ENCODE assay signal across 12 mouse cellular contexts in the genomic region with DNA sequence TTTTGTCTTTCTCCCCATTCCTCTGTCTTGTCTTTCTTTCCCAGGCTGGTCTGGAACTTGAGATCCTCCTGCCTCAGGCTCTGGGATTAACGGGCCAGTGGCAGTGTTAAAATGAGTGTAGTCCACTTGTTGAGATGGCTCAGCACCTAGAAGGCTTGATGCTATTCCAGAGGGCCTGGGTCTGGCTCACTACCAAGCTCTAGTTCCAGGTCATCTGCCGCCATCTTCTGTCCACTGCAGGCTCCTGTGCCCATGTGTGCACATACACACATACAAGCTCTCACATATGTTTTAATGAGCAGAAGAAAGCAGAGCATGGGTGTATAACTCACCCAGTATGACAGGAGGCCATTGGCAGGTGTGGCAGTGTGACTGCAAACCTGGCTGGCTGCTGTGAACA. TPM values are rescaled to one million over a fixed set of nuclear protein-coding genes. Genes with fewer than 3 reads are reported as not detected.
A peak's percentile ranks its signal among the peaks of the same experiment; 100 is the strongest.
DNase-seq lines count a peak whose midpoint lies in the region; ATAC-seq lines count a peak whose summit lies in the region.
"Had no signal": no experiment of that assay in that cellular context is flagged by ENCODE, and none has a peak within 500 bp of the region (broad histone marks: within the 10 kb centered on the region; RNA-seq: fewer than 3 reads in every experiment).

No protein-coding gene starts in this region.

- DNase-seq in forebrain, embryonic 10.5 days (ENCODE audit: extremely low spot score, low spot score) = no peak
- DNase-seq in lung, postnatal 10 days = no peak
- no peak for DNase-seq in forebrain, embryonic 14.5 days (ENCODE audit: low spot score)
- DNase-seq in spleen, adult 18-20 months = no peak
- no peak for DNase-seq in layer of hippocampus, postnatal 25 days (ENCODE audit: extremely low spot score in 1 of 2, low spot score in 1 of 2)

- no peaks in the 10 kb centered on the region for H3K9me3 ChIP-seq in forebrain, embryonic 13.5 days (replicated peaks)
- H3K9me3 ChIP-seq in forebrain, embryonic 10.5 days = no peaks in the 10 kb centered on the region
- H3K9me3 ChIP-seq in lung, embryonic 15.5 days = no peaks in the 10 kb centered on the region
- H3K9me3 ChIP-seq in forebrain, embryonic 14.5 days (replicated peaks; ENCODE audit: control insufficient read depth, low read length) = no peaks in the 10 kb centered on the region
- no peaks in the 10 kb centered on the region for H3K9me3 ChIP-seq in neural tube, embryonic 13.5 days
- H3K9me3 ChIP-seq: heart, embryonic 12.5 days; liver, embryonic 12.5 days had no signal

- 86% methylated on average over 2 of the region's 2 CpGs for WGBS in forebrain, embryonic 13.5 days
- 94% methylated on average over 2 of the region's 2 CpGs for WGBS in forebrain, embryonic 10.5 days
- WGBS in lung, embryonic 15.5 days = 82% methylated on average over 2 of the region's 2 CpGs
- 78% methylated on average over 2 of the region's 2 CpGs for WGBS in forebrain, embryonic 14.5 days
- 85% methylated on average over 2 of the region's 2 CpGs for WGBS in neural tube, embryonic 13.5 days

- peak overlapping the region; percentile 52 for H3K4me3 ChIP-seq in forebrain, embryonic 13.5 days
- no peak overlapping the region for H3K4me3 ChIP-seq in forebrain, embryonic 10.5 days
- no peak overlapping the region; the same call in 1 of the 2 replicates for H3K4me3 ChIP-seq in lung, embryonic 15.5 days
- 0 out of 2 replicates have a peak overlapping the region, but pooled peaks have one; percentile 64 for H3K4me3 ChIP-seq in forebrain, embryonic 14.5 days (ENCODE audit: low read depth, low read length)
- peak overlapping the region; percentile 66 for H3K4me3 ChIP-seq in neural tube, embryonic 13.5 days
- H3K4me3 ChIP-seq: heart, embryonic 12.5 days; liver, embryonic 12.5 days had no signal

- peak overlapping the region; percentile 91 for H3K27ac ChIP-seq in forebrain, embryonic 13.5 days
- H3K27ac ChIP-seq in forebrain, embryonic 10.5 days = no peak overlapping the region
- H3K27ac ChIP-seq in lung, embryonic 15.5 days = peak overlapping the region; percentile 83; the same call in 1 of the 2 replicates
- H3K27ac ChIP-seq in forebrain, embryonic 14.5 days (ENCODE audit: low read depth, low read length) = peak overlapping the region; percentile 87
- peak overlapping the region; percentile 80 for H3K27ac ChIP-seq in neural tube, embryonic 13.5 days (replicated peaks)
- H3K27ac ChIP-seq: liver, embryonic 12.5 days had no signal

- H3K4me2 ChIP-seq in forebrain, embryonic 13.5 days = peak overlapping the region; percentile 83
- H3K4me2 ChIP-seq in lung, embryonic 15.5 days = no peak overlapping the region
- peak overlapping the region; percentile 81 for H3K4me2 ChIP-seq in forebrain, embryonic 14.5 days (ENCODE audit: low read length)
- peak overlapping the region; percentile 84 for H3K4me2 ChIP-seq in neural tube, embryonic 13.5 days
- H3K4me2 ChIP-seq: liver, embryonic 12.5 days had no signal

- peaks cover 52% of the 10 kb centered on the region for H3K4me1 ChIP-seq in forebrain, embryonic 13.5 days
- H3K4me1 ChIP-seq in forebrain, embryonic 10.5 days = peaks cover 41% of the 10 kb centered on the region
- peaks cover 40% of the 10 kb centered on the region for H3K4me1 ChIP-seq in lung, embryonic 15.5 days
- H3K4me1 ChIP-seq in forebrain, embryonic 14.5 days (ENCODE audit: control insufficient read depth, insufficient read depth, low read length) = peaks cover 23% of the 10 kb centered on the region
- peaks cover 53% of the 10 kb centered on the region for H3K4me1 ChIP-seq in neural tube, embryonic 13.5 days (replicated peaks)

- ATAC-seq in forebrain, embryonic 13.5 days = no peak
- no peak for ATAC-seq in lung, embryonic 15.5 days (ENCODE audit: borderline replicate concordance, extremely low read depth, low FRiP score, low TSS enrichment)
- ATAC-seq in forebrain, embryonic 14.5 days = no peak
- ATAC-seq in neural tube, embryonic 13.5 days (ENCODE audit: low read depth) = no peak
- ATAC-seq: intestine, embryonic 16.5 days; liver, embryonic 12.5 days had no signal

- H3K27me3 ChIP-seq in forebrain, embryonic 13.5 days = no peaks in the 10 kb centered on the region
- peaks cover 30% of the 10 kb centered on the region for H3K27me3 ChIP-seq in forebrain, embryonic 10.5 days (ENCODE audit: poor library complexity, severe bottlenecking)
- H3K27me3 ChIP-seq in lung, embryonic 15.5 days = no peaks in the 10 kb centered on the region; the same call in 1 of the 2 replicates
- H3K27me3 ChIP-seq in forebrain, embryonic 14.5 days (replicated peaks; ENCODE audit: control insufficient read depth, insufficient read depth, low read length) = no peaks in the 10 kb centered on the region
- peaks cover 19% of the 10 kb centered on the region for H3K27me3 ChIP-seq in neural tube, embryonic 13.5 days

- H3K9ac ChIP-seq in forebrain, embryonic 13.5 days = no peak overlapping the region
- no peak overlapping the region for H3K9ac ChIP-seq in lung, embryonic 15.5 days
- no peak overlapping the region for H3K9ac ChIP-seq in forebrain, embryonic 14.5 days (ENCODE audit: low read length)
- peak overlapping the region; percentile 83; the same call in 1 of the 2 replicates for H3K9ac ChIP-seq in neural tube, embryonic 13.5 days
- H3K9ac ChIP-seq: heart, embryonic 12.5 days; liver, embryonic 12.5 days had no signal

- H3K36me3 ChIP-seq in forebrain, embryonic 13.5 days (ENCODE audit: poor library complexity, severe bottlenecking) = no peaks in the 10 kb centered on the region
- H3K36me3 ChIP-seq in forebrain, embryonic 10.5 days (replicated peaks) = no peaks in the 10 kb centered on the region
- H3K36me3 ChIP-seq in lung, embryonic 15.5 days = no peaks in the 10 kb centered on the region
- no peaks in the 10 kb centered on the region for H3K36me3 ChIP-seq in forebrain, embryonic 14.5 days (ENCODE audit: control insufficient read depth, insufficient read depth, low read length)
- no peaks in the 10 kb centered on the region for H3K36me3 ChIP-seq in neural tube, embryonic 13.5 days
- H3K36me3 ChIP-seq: heart, embryonic 12.5 days; liver, embryonic 12.5 days had no signal

RNA-seq across cellular contexts. Expression of a gene that starts 3.4 kb away (rescaled TPM):
- polyA plus RNA-seq in forebrain, embryonic 13.5 days (2015; fragmentation: Nextera tagmentation; extraction: Ambion mirVana) = 59.9 and 61.0 TPM in 2 replicates
- polyA plus RNA-seq in forebrain, embryonic 10.5 days (2016; fragmentation: Nextera tagmentation; extraction: Ambion mirVana) = 20.2 and 21.9 TPM in 2 replicates
- 34.3 and 36.7 TPM in 2 replicates for polyA plus RNA-seq in lung, embryonic 15.5 days (2015; fragmentation: Nextera tagmentation; extraction: Ambion mirVana)
- 25.8 and 31.5 TPM in 2 replicates for polyA plus RNA-seq in forebrain, embryonic 14.5 days (2014; fragmentation: Nextera tagmentation; extraction: Ambion mirVana)
- 81.7 and 82.0 TPM in 2 replicates for polyA plus RNA-seq in neural tube, embryonic 13.5 days (2015; fragmentation: Nextera tagmentation; extraction: Ambion mirVana)
- total RNA-seq in layer of hippocampus, postnatal 25 days (2021) = 100 to 1,000 TPM; 107 to 128 TPM

RNA-seq across cellular contexts. Expression of a gene that starts 5.7 kb away (rescaled TPM):
- 0.06 TPM in 1 of 2 replicates, not detected in the other for polyA plus RNA-seq in forebrain, embryonic 13.5 days (2015; fragmentation: Nextera tagmentation; extraction: Ambion mirVana)
- 0.09 TPM in 1 of 2 replicates, not detected in the other for polyA plus RNA-seq in forebrain, embryonic 10.5 days (2016; fragmentation: Nextera tagmentation; extraction: Ambion mirVana)
- polyA plus RNA-seq in lung, embryonic 15.5 days (2015; fragmentation: Nextera tagmentation; extraction: Ambion mirVana) = not detected in 2 replicates
- not detected in 2 replicates for polyA plus RNA-seq in forebrain, embryonic 14.5 days (2014; fragmentation: Nextera tagmentation; extraction: Ambion mirVana)
- polyA plus RNA-seq in neural tube, embryonic 13.5 days (2015; fragmentation: Nextera tagmentation; extraction: Ambion mirVana) = not detected in 2 replicates
- total RNA-seq in layer of hippocampus, postnatal 25 days (2021) = not detected
- total RNA-seq: megakaryocyte-erythroid progenitor cell, adult 5-6 weeks had no signal
- polyA plus RNA-seq: heart, embryonic 12.5 days; intestine, embryonic 16.5 days had no signal

RNA-seq across cellular contexts. Expression of a gene that starts 13.4 kb away (rescaled TPM):
- polyA plus RNA-seq in forebrain, embryonic 13.5 days (2015; fragmentation: Nextera tagmentation; extraction: Ambion mirVana) = not detected in 2 replicates
- polyA plus RNA-seq in forebrain, embryonic 10.5 days (2016; fragmentation: Nextera tagmentation; extraction: Ambion mirVana) = 0.17 and 0.28 TPM in 2 replicates
- polyA plus RNA-seq in lung, embryonic 15.5 days (2015; fragmentation: Nextera tagmentation; extraction: Ambion mirVana) = 3.3 and 4.6 TPM in 2 replicates
- polyA plus RNA-seq in forebrain, embryonic 14.5 days (2014; fragmentation: Nextera tagmentation; extraction: Ambion mirVana) = not detected in 2 replicates
- 0.25 TPM in 1 of 2 replicates, not detected in the other for polyA plus RNA-seq in neural tube, embryonic 13.5 days (2015; fragmentation: Nextera tagmentation; extraction: Ambion mirVana)
- total RNA-seq in layer of hippocampus, postnatal 25 days (2021) = not detected
- total RNA-seq: megakaryocyte-erythroid progenitor cell, adult 5-6 weeks had no signal

RNA-seq across cellular contexts. Expression of a gene that starts 19.9 kb away (rescaled TPM):
- polyA plus RNA-seq in forebrain, embryonic 13.5 days (2015; fragmentation: Nextera tagmentation; extraction: Ambion mirVana) = 201 and 206 TPM in 2 replicates
- polyA plus RNA-seq in forebrain, embryonic 10.5 days (2016; fragmentation: Nextera tagmentation; extraction: Ambion mirVana) = 262 and 266 TPM in 2 replicates
- polyA plus RNA-seq in lung, embryonic 15.5 days (2015; fragmentation: Nextera tagmentation; extraction: Ambion mirVana) = 228 and 230 TPM in 2 replicates
- 233 and 279 TPM in 2 replicates for polyA plus RNA-seq in forebrain, embryonic 14.5 days (2014; fragmentation: Nextera tagmentation; extraction: Ambion mirVana)
- polyA plus RNA-seq in neural tube, embryonic 13.5 days (2015; fragmentation: Nextera tagmentation; extraction: Ambion mirVana) = 191 and 213 TPM in 2 replicates
- 10 to 100 TPM; 36.3 to 38.9 TPM for total RNA-seq in layer of hippocampus, postnatal 25 days (2021)

RNA-seq across cellular contexts. Expression of a gene that starts 25.4 kb away (rescaled TPM):
- polyA plus RNA-seq in forebrain, embryonic 13.5 days (2015; fragmentation: Nextera tagmentation; extraction: Ambion mirVana) = 5.1 and 6.2 TPM in 2 replicates
- polyA plus RNA-seq in forebrain, embryonic 10.5 days (2016; fragmentation: Nextera tagmentation; extraction: Ambion mirVana) = 4.1 and 5.1 TPM in 2 replicates
- 3.1 and 3.4 TPM in 2 replicates for polyA plus RNA-seq in lung, embryonic 15.5 days (2015; fragmentation: Nextera tagmentation; extraction: Ambion mirVana)
- polyA plus RNA-seq in forebrain, embryonic 14.5 days (2014; fragmentation: Nextera tagmentation; extraction: Ambion mirVana) = 4.1 and 4.5 TPM in 2 replicates
- polyA plus RNA-seq in neural tube, embryonic 13.5 days (2015; fragmentation: Nextera tagmentation; extraction: Ambion mirVana) = 7.8 and 8.5 TPM in 2 replicates
- 1 to 10 TPM; 2.7 to 4.3 TPM for total RNA-seq in layer of hippocampus, postnatal 25 days (2021)

Comparison
In these comparisons a context has a peak if more than half of its experiments do, and no peak if none do; other contexts are left out.
1. H3K4me3 ChIP-seq: peak in forebrain, embryonic 13.5 days (single experiment), forebrain, embryonic 14.5 days (single experiment) and neural tube, embryonic 13.5 days (single experiment); none in forebrain, embryonic 10.5 days (single experiment) and lung, embryonic 15.5 days (single experiment).